Mouse (Mus musculus) ES-Bruce4 (cell line): Measurements from ENCODE around the gene Paqr7.

Experiments used
- EP300 ChIP-seq: IDR thresholded peaks from 2 replicates; pipeline ENCODE4 v1.6.1; 2011; ENCODE audit warnings: low read depth, low read length; ENCODE audit not compliant: insufficient read depth
- POLR2A ChIP-seq: IDR thresholded peaks from one replicate; pipeline ENCODE4 v1.8.1; 2011; ENCODE audit warnings: low read length; ENCODE audit not compliant: insufficient read depth

GRCm38 (mm10) chr4:134497986-134498731 is 1.7 kb downstream of the Paqr7 start:
- TF ChIP-seq POLR2A (no peak), EP300 (no peak)
